Mouse (Mus musculus) neural tube, embryonic 11.5 days (tissue): ENCODE data around the gene Eed. TPM values are rescaled to one million over a fixed set of nuclear protein-coding genes. Genes with fewer than 3 reads are reported as not detected.
"Not testable (repeated sequence)": the region's sequence is repeated elsewhere in the genome, so short reads cannot be mapped to it uniquely, and the experiment has no call there.

Experiments used
- ATAC-seq: fragments of 200-750 bp; cut with Nextera tagmentation; 2 replicates; pipeline ENCODE4 v1.8.0; 2017; ENCODE audit warnings: moderate number of reproducible peaks, mild to moderate bottlenecking, moderate TSS enrichment, moderate library complexity; ENCODE audit not compliant: insufficient read depth, low FRiP score, low TSS enrichment
- DNase-seq: peaks from one replicate; pipeline ENCODE4 v3.0.0-alpha.2; 2015; ENCODE audit warnings: low spot score
- H3K27ac ChIP-seq: fragments of 300-500 bp; sonication (generic); 2 replicates; pipeline ENCODE4 v1.5.1; 2014; ENCODE audit warnings: low read depth, mild to moderate bottlenecking, low read length
- H3K27me3 ChIP-seq: fragments of 300-500 bp; sonication (generic); 2 replicates; pipeline ENCODE4 v1.6.1; 2014; ENCODE audit warnings: mild to moderate bottlenecking, low read length, mixed read lengths; ENCODE audit not compliant: control insufficient read depth, insufficient read depth
- H3K36me3 ChIP-seq: fragments of 300-500 bp; sonication (generic); 2 replicates; pipeline ENCODE4 v1.6.1; 2014; ENCODE audit warnings: mild to moderate bottlenecking, low read length, moderate library complexity, mixed read lengths; ENCODE audit not compliant: control insufficient read depth, insufficient read depth
- H3K4me1 ChIP-seq: fragments of 300-500 bp; sonication (generic); 2 replicates; pipeline ENCODE4 v1.6.1; 2014; ENCODE audit warnings: low read length, mixed read lengths; ENCODE audit not compliant: control insufficient read depth, insufficient read depth
- H3K4me2 ChIP-seq: fragments of 300-500 bp; sonication (generic); 2 replicates; pipeline ENCODE4 v1.6.1; 2014; ENCODE audit warnings: low read depth, mild to moderate bottlenecking, moderate library complexity
- H3K4me3 ChIP-seq: fragments of 300-500 bp; sonication (generic); 2 replicates; pipeline ENCODE4 v1.5.1; 2014; ENCODE audit warnings: low read depth, low read length
- H3K9ac ChIP-seq: fragments of 300-500 bp; sonication (generic); 2 replicates; pipeline ENCODE4 v1.6.1; 2014; ENCODE audit warnings: mild to moderate bottlenecking, low read length
- H3K9me3 ChIP-seq: fragments of 300-500 bp; sonication (generic); 2 replicates; pipeline ENCODE4 v1.6.1; 2016; ENCODE audit warnings: low read length; ENCODE audit not compliant: control insufficient read depth
- WGBS: fragments of 180-500 bp; shearing (Covaris S2); extraction: QIAGEN DNeasy Blood & Tissue Kit; methylation state at CpG from one replicate; pipeline ENCODE4 v1.1.7; 2014; 5-methylcytosine and 5-hydroxymethylcytosine counted together
- polyA plus RNA-seq: library from polyadenylated mRNA; unstranded; fragments of >200 nt; fragmentation: Nextera tagmentation; extraction: Ambion mirVana; gene quantifications from 2 replicates; pipeline ENCODE4 v1.2.1, GENCODE M21; 2014

Gene Eed
- polyA plus RNA-seq, 1 experiment from 2014 or later = 76.5 TPM

- H3K27ac ChIP-seq, H3K9me3 ChIP-seq, H3K4me3 ChIP-seq, ATAC-seq, DNase-seq, H3K4me1 ChIP-seq, H3K27me3 ChIP-seq, H3K4me2 ChIP-seq, H3K36me3 ChIP-seq, H3K9ac ChIP-seq: not testable (repeated sequence)
- WGBS = 35% methylated on average over 5 of the region's 5 CpGs
Observed at GRCm38 (mm10) chr7:89997526-89997925, 16.7 kb upstream of the Eed start.

- Histone ChIP-seq H3K9ac (no peak overlapping the region), H3K27ac (no peak overlapping the region), H3K9me3 (no peaks in the 10 kb centered on the region), H3K4me1 (no peaks in the 10 kb centered on the region), H3K4me3 (no peak overlapping the region), H3K36me3 (no peaks in the 10 kb centered on the region), H3K27me3 (no peaks in the 10 kb centered on the region), H3K4me2 (no peak overlapping the region)
- ATAC-seq (no peak), DNase-seq (no peak)
- WGBS = 98% methylated on average over 1 of the region's 1 CpGs
Observed at GRCm38 (mm10) chr7:89993091-89993490, 12.3 kb upstream of the Eed start.

- no peak for DNase-seq
Observed at GRCm38 (mm10) chr7:89984421-89984820, 3.6 kb upstream of the Eed start.

GRCm38 (mm10) chr7:89983441-89983840 is 2.7 kb upstream of the Eed start:
- H3K27ac ChIP-seq = no peak overlapping the region
- no peaks in the 10 kb centered on the region for H3K27me3 ChIP-seq
- H3K4me3 ChIP-seq = no peak overlapping the region
- ATAC-seq (no peak), DNase-seq (no peak)
- no peaks in the 10 kb centered on the region for H3K9me3 ChIP-seq
- 84% methylated on average over 2 of the region's 2 CpGs for WGBS
- H3K4me2 ChIP-seq = no peak overlapping the region
- H3K9ac ChIP-seq = no peak overlapping the region
- no peaks in the 10 kb centered on the region for H3K36me3 ChIP-seq
- peaks cover 7% of the 10 kb centered on the region; the same call in 1 of the 2 replicates for H3K4me1 ChIP-seq

More at GRCm38 (mm10) chr7:89984421-89984820, 3.6 kb upstream of the Eed start:
- Histone ChIP-seq H3K36me3 (no peaks in the 10 kb centered on the region), H3K27ac (no peak overlapping the region), H3K27me3 (no peaks in the 10 kb centered on the region), H3K9ac (no peak overlapping the region), H3K4me1 (no peaks in the 10 kb centered on the region), H3K4me3 (no peak overlapping the region), H3K9me3 (no peaks in the 10 kb centered on the region), H3K4me2 (no peak overlapping the region)
- no peak for ATAC-seq

DNA sequence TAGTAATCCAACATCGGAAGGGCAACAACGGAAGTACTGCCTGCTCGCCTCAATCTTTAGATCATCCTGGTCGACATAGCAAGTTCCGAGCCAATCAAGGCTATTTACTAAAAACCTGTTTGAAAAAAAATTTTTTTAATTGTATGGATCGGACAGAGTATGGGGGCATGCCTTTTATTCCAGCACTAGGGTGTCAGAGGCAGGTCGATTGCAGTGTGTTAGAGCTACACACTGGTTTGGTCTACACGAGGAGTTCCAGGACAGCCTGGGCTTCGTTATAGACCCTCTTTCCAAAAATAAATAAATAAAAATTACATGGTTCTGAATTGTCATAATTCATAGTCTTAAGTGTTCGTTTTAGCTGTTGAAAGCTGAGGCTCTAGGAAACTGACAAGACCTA is 774 bp upstream of the Eed start:
- WGBS = 23% methylated on average over 10 of the region's 10 CpGs
- H3K27ac ChIP-seq = no peak overlapping the region

GRCm38 (mm10) chr7:89980133-89980484 is 674 bp downstream of the Eed start:
- WGBS = under 1% methylated on average over 31 of the region's 31 CpGs
- Histone ChIP-seq H3K36me3 (peaks cover 2% of the 10 kb centered on the region; the same call in 1 of the 2 replicates), H3K27ac (peak overlapping the region; percentile 99), H3K4me2 (peak overlapping the region; percentile 70), H3K4me3 (peak overlapping the region; percentile 71), H3K4me1 (peaks cover 8% of the 10 kb centered on the region; the same call in 1 of the 2 replicates), H3K27me3 (no peaks in the 10 kb centered on the region), H3K9me3 (no peaks in the 10 kb centered on the region), H3K9ac (peak overlapping the region; percentile 95)
- no peak for DNase-seq
- ATAC-seq = no peak

More for the DNA sequence above, 774 bp upstream of the Eed start:
- H3K4me1 ChIP-seq = peaks cover 8% of the 10 kb centered on the region; the same call in 1 of the 2 replicates
- no peaks in the 10 kb centered on the region for H3K9me3 ChIP-seq
- H3K4me3 ChIP-seq = peak overlapping the region; percentile 71
- peak; percentile 25; the same call in 1 of the 2 replicates for ATAC-seq
- H3K36me3 ChIP-seq = no peaks in the 10 kb centered on the region
- peak overlapping the region; percentile 70 for H3K4me2 ChIP-seq
- no peaks in the 10 kb centered on the region for H3K27me3 ChIP-seq
- no peak for DNase-seq
- peak overlapping the region; percentile 95 for H3K9ac ChIP-seq

DNA sequence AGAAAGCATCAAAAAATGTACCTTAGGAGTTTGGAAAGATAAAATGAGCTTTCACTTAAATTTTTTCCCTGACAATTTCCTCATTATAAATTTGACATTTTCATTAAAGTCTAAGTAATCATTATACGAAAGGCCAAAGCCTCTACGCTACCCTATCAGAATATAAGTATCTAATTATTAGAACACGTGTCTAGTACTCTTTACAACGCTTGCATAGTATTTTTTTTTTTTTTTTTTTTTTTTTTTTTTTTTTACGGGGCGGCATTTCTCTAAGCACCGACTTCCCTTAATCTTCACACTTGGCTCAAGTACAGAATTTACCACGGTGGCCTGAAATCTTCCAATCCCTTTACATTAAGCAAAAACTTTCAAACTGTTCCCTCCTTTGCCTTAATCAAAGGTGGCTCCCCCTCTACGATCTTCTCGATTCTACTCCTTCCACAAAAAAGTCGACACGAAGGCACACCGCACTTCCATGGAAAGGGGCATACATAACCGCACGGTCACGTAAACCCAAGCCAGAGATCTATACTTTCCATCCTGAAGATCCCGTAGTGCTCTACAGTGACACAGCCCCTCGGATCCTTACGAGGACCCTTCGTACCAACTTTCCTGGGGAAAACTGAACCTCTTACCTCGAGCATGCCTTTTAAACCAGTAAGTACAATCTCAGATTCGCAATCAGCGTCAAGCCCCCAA is 1.2 kb downstream of the Eed start:
- ATAC-seq = no peak
- H3K36me3 ChIP-seq = peaks cover 2% of the 10 kb centered on the region; the same call in 1 of the 2 replicates

DNA sequence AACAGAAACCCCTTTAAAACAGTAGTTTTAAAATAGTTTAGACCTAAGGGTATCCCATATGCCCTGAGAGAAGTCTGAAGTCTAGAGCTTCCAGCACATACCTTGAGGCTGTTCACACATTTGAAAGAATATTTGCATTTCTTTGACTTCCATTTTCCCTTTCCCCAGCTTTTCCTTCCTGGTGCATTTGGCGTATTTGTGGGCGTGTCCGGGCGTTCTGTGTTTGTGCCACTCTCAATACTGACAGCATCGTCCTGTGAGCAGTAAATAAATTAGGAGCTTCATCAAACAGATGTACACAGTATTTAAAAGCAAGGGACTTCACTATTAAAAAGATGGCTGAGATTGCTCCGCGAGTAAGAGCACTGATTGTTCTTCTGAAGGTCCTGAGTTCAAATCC is 4.0 kb downstream of the Eed start:
- 92% methylated on average over 7 of the region's 7 CpGs for WGBS
- H3K36me3 ChIP-seq = peaks cover 2% of the 10 kb centered on the region; the same call in 1 of the 2 replicates

More for the DNA sequence above, 1.2 kb downstream of the Eed start:
- Histone ChIP-seq H3K4me3 (peak overlapping the region; percentile 71), H3K9ac (peak overlapping the region; percentile 95), H3K9me3 (no peaks in the 10 kb centered on the region), H3K27me3 (no peaks in the 10 kb centered on the region), H3K27ac (0 out of 2 replicates have a peak overlapping the region, but pooled peaks have one; percentile 99), H3K4me2 (peak overlapping the region; percentile 70), H3K4me1 (peaks cover 8% of the 10 kb centered on the region; the same call in 1 of the 2 replicates)
- WGBS = 4% methylated on average over 23 of the region's 23 CpGs
- DNase-seq = no peak

GRCm38 (mm10) chr7:89975571-89975970 is 5.2 kb downstream of the Eed start:
- peaks cover 2% of the 10 kb centered on the region; the same call in 1 of the 2 replicates for H3K36me3 ChIP-seq
- DNase-seq (no peak), ATAC-seq (no peak)
- no peak overlapping the region for H3K9ac ChIP-seq
- peaks cover 8% of the 10 kb centered on the region; the same call in 1 of the 2 replicates for H3K4me1 ChIP-seq
- H3K9me3 ChIP-seq = no peaks in the 10 kb centered on the region
- 81% methylated on average over 1 of the region's 1 CpGs for WGBS
- H3K4me2 ChIP-seq = no peak overlapping the region
- H3K27me3 ChIP-seq = no peaks in the 10 kb centered on the region
- no peak overlapping the region for H3K27ac ChIP-seq
- H3K4me3 ChIP-seq = no peak overlapping the region

More for the DNA sequence above, 4.0 kb downstream of the Eed start:
- Histone ChIP-seq H3K27me3 (no peaks in the 10 kb centered on the region), H3K9me3 (no peaks in the 10 kb centered on the region), H3K4me2 (no peak overlapping the region), H3K9ac (no peak overlapping the region), H3K27ac (no peak overlapping the region), H3K4me3 (no peak overlapping the region), H3K4me1 (peaks cover 8% of the 10 kb centered on the region; the same call in 1 of the 2 replicates)
- no peak for DNase-seq
- no peak for ATAC-seq
